Mouse (Mus musculus): ENCODE results near the gene Wdr45. TPM values are rescaled to one million over a fixed set of nuclear protein-coding genes. Genes with fewer than 3 reads are reported as not detected.

Wdr45 gene
- polyA plus RNA-seq, 1 experiment from 2014 or later = 23.6 TPM

DNA sequence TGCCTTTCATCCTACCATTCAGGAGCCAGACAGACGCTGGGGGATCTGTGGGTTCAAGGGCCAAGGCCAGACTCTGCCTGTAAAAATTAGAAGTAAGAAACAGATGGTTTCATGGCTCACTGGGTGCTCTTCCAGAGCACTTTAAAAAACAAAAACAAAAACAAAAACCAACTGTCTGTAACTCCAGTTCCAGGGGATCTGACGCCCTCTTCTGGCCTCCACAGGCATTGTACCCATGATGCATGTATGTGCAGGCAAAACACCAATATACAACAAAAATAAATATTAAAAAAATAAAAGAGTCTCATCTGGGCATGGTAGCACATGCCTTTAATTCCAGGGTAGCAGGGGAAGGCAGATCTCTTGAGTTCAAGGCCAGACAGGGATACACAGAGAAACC, 58.6 kb downstream of the Wdr45 start:
- 43% methylated on average over 2 of the region's 2 CpGs for WGBS
- no peak for ATAC-seq (ENCODE audit: low FRiP score)

GRCm38 (mm10) chrX:7775501-7776205, 61.5 kb downstream of the Wdr45 start:
- Histone ChIP-seq H3K4me3 (no peak overlapping the region), H3K4me2 (replicated peaks) (no peak overlapping the region), H3K27me3 (no peaks in the 10 kb centered on the region), H3K4me1 (no peaks in the 10 kb centered on the region), H3K27ac (no peak overlapping the region), H3K9me3 (replicated peaks) (no peaks in the 10 kb centered on the region), H3K36me3 (peaks cover 15% of the 10 kb centered on the region; the same call in 1 of the 2 replicates), H3K9ac (no peak overlapping the region)
- no peak for ATAC-seq (ENCODE audit: low FRiP score)
- whole genome bisulfite sequencing = 75% methylated on average over 9 of the region's 9 CpGs

More for the DNA sequence above, 58.6 kb downstream of the Wdr45 start:
- no peaks in the 10 kb centered on the region for H3K9me3 ChIP-seq (replicated peaks)
- H3K4me1 ChIP-seq = no peaks in the 10 kb centered on the region
- peaks cover 24% of the 10 kb centered on the region for H3K36me3 ChIP-seq
- H3K4me2 ChIP-seq (replicated peaks) = no peak overlapping the region
- H3K27me3 ChIP-seq = no peaks in the 10 kb centered on the region
- no peak overlapping the region for H3K27ac ChIP-seq
- H3K4me3 ChIP-seq = no peak overlapping the region
- no peak overlapping the region for H3K9ac ChIP-seq

DNA sequence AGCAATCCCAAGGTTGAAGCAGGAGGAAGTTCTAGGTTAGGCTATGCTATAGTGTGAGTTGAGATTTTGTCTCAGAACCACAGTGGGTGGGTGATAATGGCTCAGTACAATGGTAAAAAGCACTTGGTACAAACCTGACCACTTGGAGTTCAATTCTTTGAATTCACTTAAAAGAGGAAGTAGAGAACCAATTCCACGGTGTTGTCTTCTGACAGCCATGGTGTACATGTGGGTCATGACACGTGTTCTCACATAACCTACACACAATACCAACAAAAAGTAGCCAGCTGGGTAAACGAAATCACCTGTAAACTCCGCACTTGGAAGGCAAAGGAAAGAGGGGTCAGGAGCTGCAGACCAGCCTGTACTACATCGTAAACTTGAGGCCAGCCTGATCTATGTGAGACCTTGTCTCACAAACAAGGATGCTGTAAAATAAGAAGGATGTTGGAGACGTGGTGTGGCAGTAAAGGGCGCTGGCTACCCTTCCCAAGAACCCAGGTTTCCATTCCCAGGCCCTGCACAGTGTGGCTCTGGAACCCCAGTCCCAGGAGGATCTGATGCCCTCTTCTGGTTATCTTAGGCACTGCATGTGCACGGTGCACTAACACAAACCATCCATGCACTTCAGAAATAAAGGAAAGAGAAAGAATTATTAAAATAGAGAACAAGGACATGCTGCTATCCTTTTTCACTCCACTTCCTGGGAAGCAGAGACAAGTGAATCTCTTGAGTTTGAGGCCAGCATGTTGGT, 62.4 kb downstream of the Wdr45 start:
- Histone ChIP-seq H3K4me2 (replicated peaks) (no peak overlapping the region), H3K27ac (no peak overlapping the region), H3K36me3 (peaks cover 11% of the 10 kb centered on the region; the same call in 1 of the 2 replicates), H3K4me1 (no peaks in the 10 kb centered on the region), H3K27me3 (no peaks in the 10 kb centered on the region), H3K9me3 (replicated peaks) (no peaks in the 10 kb centered on the region), H3K9ac (no peak overlapping the region), H3K4me3 (no peak overlapping the region)
- 54% methylated on average over 8 of the region's 8 CpGs for WGBS
- ATAC-seq (ENCODE audit: low FRiP score) = peak; percentile 54; the same call in 1 of the 2 replicates

Other genes with a start within 250 kb of the Wdr45 start
- gene Foxp3, start 140.7 kb upstream of the Wdr45 start, polyA plus RNA-seq (2016; fragmentation: Nextera tagmentation; extraction: Ambion mirVana) = 0.30 TPM in 1 of 2 replicates, not detected in the other
- gene Ppp1r3f, start 140.1 kb upstream of the Wdr45 start, polyA plus RNA-seq (2016; fragmentation: Nextera tagmentation; extraction: Ambion mirVana) = 4.9 and 5.1 TPM in 2 replicates
- gene Ccdc22, start 108.8 kb upstream of the Wdr45 start, polyA plus RNA-seq (2016; fragmentation: Nextera tagmentation; extraction: Ambion mirVana) = 30.9 and 32.6 TPM in 2 replicates
- 0.08 and 0.14 TPM in 2 replicates for gene Cacna1f, start 107.2 kb upstream of the Wdr45 start, polyA plus RNA-seq (2016; fragmentation: Nextera tagmentation; extraction: Ambion mirVana)
- 44.3 and 47.2 TPM in 2 replicates for gene Syp, start 75.9 kb upstream of the Wdr45 start, polyA plus RNA-seq (2016; fragmentation: Nextera tagmentation; extraction: Ambion mirVana)
- 3.1 TPM in 2 replicates for gene Prickle3, start 57.1 kb upstream of the Wdr45 start, polyA plus RNA-seq (2016; fragmentation: Nextera tagmentation; extraction: Ambion mirVana)
- gene Plp2, start 42.9 kb upstream of the Wdr45 start, polyA plus RNA-seq (2016; fragmentation: Nextera tagmentation; extraction: Ambion mirVana) = 39.3 and 44.7 TPM in 2 replicates
- 0.50 TPM in 1 of 2 replicates, not detected in the other for gene Magix, start 33.1 kb upstream of the Wdr45 start, polyA plus RNA-seq (2016; fragmentation: Nextera tagmentation; extraction: Ambion mirVana)
- 45.5 and 46.4 TPM in 2 replicates for gene Gpkow, start 17.2 kb upstream of the Wdr45 start, polyA plus RNA-seq (2016; fragmentation: Nextera tagmentation; extraction: Ambion mirVana)
- gene Gm45208, start 7.9 kb downstream of the Wdr45 start, polyA plus RNA-seq (2016; fragmentation: Nextera tagmentation; extraction: Ambion mirVana) = 1.7 TPM in 1 of 2 replicates, not detected in the other
- 86.0 and 88.5 TPM in 2 replicates for gene Praf2, start 14.1 kb downstream of the Wdr45 start, polyA plus RNA-seq (2016; fragmentation: Nextera tagmentation; extraction: Ambion mirVana)
- gene Ccdc120, start 36.6 kb downstream of the Wdr45 start, polyA plus RNA-seq (2016; fragmentation: Nextera tagmentation; extraction: Ambion mirVana) = 34.5 and 37.7 TPM in 2 replicates
- 33.9 and 34.8 TPM in 2 replicates for gene Tfe3, start 48.2 kb downstream of the Wdr45 start, polyA plus RNA-seq (2016; fragmentation: Nextera tagmentation; extraction: Ambion mirVana)
- gene Gripap1, start 75.4 kb downstream of the Wdr45 start, polyA plus RNA-seq (2016; fragmentation: Nextera tagmentation; extraction: Ambion mirVana) = 72.5 and 79.2 TPM in 2 replicates
- 1.1 and 2.0 TPM in 2 replicates for gene Kcnd1, start 108.0 kb downstream of the Wdr45 start, polyA plus RNA-seq (2016; fragmentation: Nextera tagmentation; extraction: Ambion mirVana)
- gene Otud5, start 127.0 kb downstream of the Wdr45 start, polyA plus RNA-seq (2016; fragmentation: Nextera tagmentation; extraction: Ambion mirVana) = 60.8 and 72.2 TPM in 2 replicates
- gene Pim2, start 163.9 kb downstream of the Wdr45 start, polyA plus RNA-seq (2016; fragmentation: Nextera tagmentation; extraction: Ambion mirVana) = 9.5 and 10.0 TPM in 2 replicates
- 35.1 and 40.1 TPM in 2 replicates for gene Slc35a2, start 169.7 kb downstream of the Wdr45 start, polyA plus RNA-seq (2016; fragmentation: Nextera tagmentation; extraction: Ambion mirVana)
- gene Pqbp1, start 184.9 kb downstream of the Wdr45 start, polyA plus RNA-seq (2016; fragmentation: Nextera tagmentation; extraction: Ambion mirVana) = 172 and 178 TPM in 2 replicates
- 138 and 144 TPM in 2 replicates for gene Timm17b, start 185.0 kb downstream of the Wdr45 start, polyA plus RNA-seq (2016; fragmentation: Nextera tagmentation; extraction: Ambion mirVana)
- gene Gm10491, start 193.5 kb downstream of the Wdr45 start, polyA plus RNA-seq (2016; fragmentation: Nextera tagmentation; extraction: Ambion mirVana) = not detected in 2 replicates
- not detected in 2 replicates for gene Gm10490, start 195.2 kb downstream of the Wdr45 start, polyA plus RNA-seq (2016; fragmentation: Nextera tagmentation; extraction: Ambion mirVana)
- gene Pcsk1n, start 205.5 kb downstream of the Wdr45 start, polyA plus RNA-seq (2016; fragmentation: Nextera tagmentation; extraction: Ambion mirVana) = 102 and 111 TPM in 2 replicates
- not detected in 2 replicates for gene Eras, start 214.3 kb downstream of the Wdr45 start, polyA plus RNA-seq (2016; fragmentation: Nextera tagmentation; extraction: Ambion mirVana)
- gene Hdac6, start 233.6 kb downstream of the Wdr45 start, polyA plus RNA-seq (2016; fragmentation: Nextera tagmentation; extraction: Ambion mirVana) = 68.2 and 68.5 TPM in 2 replicates